Mouse (Mus musculus): Measurements from ENCODE around the gene Tmem30c.
A peak's percentile ranks its signal among the peaks of the same experiment; 100 is the strongest.
"Not testable (repeated sequence)": the region's sequence is repeated elsewhere in the genome, so short reads cannot be mapped to it uniquely, and the experiment has no call there.

Tmem30c gene

GRCm38 (mm10) chr16:57231937-57232310, 60.7 kb downstream of the Tmem30c start:
- DNase-seq (ENCODE audit: low read depth) = not testable (repeated sequence)

- peak; percentile 98 for DNase-seq (ENCODE audit: low read depth)
These were observed 61.4 kb downstream of the Tmem30c start, which contains the start of gene Tbc1d23 for GRCm38 (mm10) chr16:57231089-57231936. Gene Tbc1d23, minus strand, starts transcription at chr16:57231504.

GRCm38 (mm10) chr16:57226444-57226843, 66.2 kb downstream of the Tmem30c start:
- DNase-seq (ENCODE audit: low read depth) = peak; percentile 78

- DNase-seq (ENCODE audit: low read depth) = no peak
These were observed 72.3 kb downstream of the Tmem30c start for GRCm38 (mm10) chr16:57220361-57220760.

Measured in NIH3T3 (cell line).